8 mouse cellular contexts compared by ENCODE assay signal in the genomic region with DNA sequence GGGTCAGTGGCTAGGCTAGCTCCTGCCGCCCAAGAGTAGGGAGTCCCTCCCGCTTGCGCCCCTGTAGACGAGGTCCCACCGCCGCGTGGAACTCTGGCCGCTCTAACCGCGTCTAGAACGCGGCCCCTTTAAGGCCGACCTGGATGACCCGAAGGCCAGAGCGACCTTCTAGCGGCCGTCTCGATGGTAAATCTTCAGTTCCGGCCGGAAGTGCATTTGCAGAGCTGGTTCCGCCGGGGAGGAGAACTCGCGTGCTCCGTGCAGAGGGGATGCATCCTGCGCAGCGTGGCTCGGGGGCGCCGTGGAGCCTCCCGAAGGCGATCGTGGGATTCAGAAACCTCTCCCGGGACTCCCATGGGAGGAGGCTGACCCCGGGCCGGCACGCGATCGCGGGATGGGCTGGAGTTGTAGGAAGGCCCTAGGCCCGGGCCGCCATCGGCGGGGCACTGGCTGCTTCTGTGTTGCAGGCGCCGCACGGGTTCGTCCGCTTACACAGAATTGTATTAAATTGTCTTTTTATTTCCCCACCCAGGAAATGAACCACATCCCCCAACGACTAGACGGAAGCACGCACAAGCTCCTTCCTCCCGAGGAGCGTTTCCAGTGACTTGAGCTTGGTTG. TPM values are rescaled to one million over a fixed set of nuclear protein-coding genes. Genes with fewer than 3 reads are reported as not detected.
DNase-seq lines count a peak whose midpoint lies in the region; ATAC-seq and TF ChIP-seq lines count a peak whose summit lies in the region.

No protein-coding gene starts in this region.

- H3K9ac ChIP-seq in heart, embryonic 13.5 days: peak overlapping the region; percentile 94
- peak overlapping the region; percentile 70 for H3K9ac ChIP-seq in liver, embryonic 16.5 days (ENCODE audit: low read depth, low read length)
- H3K9ac ChIP-seq in neural tube, embryonic 12.5 days: peak overlapping the region; percentile 83
- H3K9ac ChIP-seq in stomach, postnatal 0 days (ENCODE audit: low read length): peak overlapping the region; percentile 85

- TF ChIP-seq CTCF in stomach, postnatal 0 days (IDR thresholded peaks at IDR 0.05; ENCODE audit: low read depth): peak; percentile 40; the same call in 1 of the 2 replicates

- peak; percentile 78 for ATAC-seq in erythroid progenitor cell, adult 5-6 weeks (replicated peaks; ENCODE audit: low FRiP score, poor library complexity, severe bottlenecking)
- peak; percentile 49 for ATAC-seq in heart, embryonic 13.5 days (ENCODE audit: extremely low read depth, insufficient number of reproducible peaks, low FRiP score, low TSS enrichment)
- ATAC-seq in liver, embryonic 16.5 days (ENCODE audit: low read depth): peak; percentile 74
- peak; percentile 62 for ATAC-seq in neural tube, embryonic 12.5 days (ENCODE audit: low FRiP score, low read depth)
- peak; percentile 78 for ATAC-seq in stomach, postnatal 0 days (ENCODE audit: low FRiP score, low TSS enrichment)

- H3K4me1 ChIP-seq in brown adipose tissue, adult 24 weeks (ENCODE audit: control insufficient read depth, insufficient read depth, insufficient read length, low read length): peaks cover 11% of the 10 kb centered on the region; the same call in 1 of the 2 replicates
- H3K4me1 ChIP-seq in heart, embryonic 13.5 days: peaks cover 44% of the 10 kb centered on the region
- H3K4me1 ChIP-seq in liver, embryonic 16.5 days (ENCODE audit: control insufficient read depth, low read depth, low read length): peaks cover 34% of the 10 kb centered on the region
- H3K4me1 ChIP-seq in neural tube, embryonic 12.5 days: peaks cover 18% of the 10 kb centered on the region
- H3K4me1 ChIP-seq in stomach, postnatal 0 days (replicated peaks; ENCODE audit: control insufficient read depth, insufficient read depth): 0 out of 2 replicates have a peak, but pooled peaks cover 2% of the 10 kb centered on the region

- peak overlapping the region; percentile 86 for H3K4me3 ChIP-seq in brown adipose tissue, adult 24 weeks (ENCODE audit: insufficient read depth, low read depth, low read length)
- H3K4me3 ChIP-seq in heart, embryonic 13.5 days: peak overlapping the region; percentile 90
- peak overlapping the region; percentile 71 for H3K4me3 ChIP-seq in liver, embryonic 16.5 days (ENCODE audit: low read depth, low read length)
- H3K4me3 ChIP-seq in neural tube, embryonic 12.5 days: peak overlapping the region; percentile 80
- H3K4me3 ChIP-seq in stomach, postnatal 0 days (ENCODE audit: low read depth, low read length): peak overlapping the region; percentile 79

- no peaks in the 10 kb centered on the region for H3K9me3 ChIP-seq in heart, embryonic 13.5 days
- H3K9me3 ChIP-seq in liver, embryonic 16.5 days (replicated peaks; ENCODE audit: control insufficient read depth, low read length): no peaks in the 10 kb centered on the region
- no peaks in the 10 kb centered on the region for H3K9me3 ChIP-seq in neural tube, embryonic 12.5 days
- no peaks in the 10 kb centered on the region for H3K9me3 ChIP-seq in stomach, postnatal 0 days (ENCODE audit: control insufficient read depth, low read length)

- peaks cover 36% of the 10 kb centered on the region for H3K36me3 ChIP-seq in heart, embryonic 13.5 days
- H3K36me3 ChIP-seq in liver, embryonic 16.5 days (ENCODE audit: control insufficient read depth, insufficient read depth): peaks cover 12% of the 10 kb centered on the region
- peaks cover 34% of the 10 kb centered on the region for H3K36me3 ChIP-seq in neural tube, embryonic 12.5 days
- H3K36me3 ChIP-seq in stomach, postnatal 0 days (ENCODE audit: control insufficient read depth, insufficient read depth, low read length): peaks cover 14% of the 10 kb centered on the region; the same call in 1 of the 2 replicates

- H3K4me2 ChIP-seq in heart, embryonic 13.5 days: peak overlapping the region; percentile 90
- H3K4me2 ChIP-seq in liver, embryonic 16.5 days (ENCODE audit: low read depth, low read length): peak overlapping the region; percentile 93
- H3K4me2 ChIP-seq in neural tube, embryonic 12.5 days (replicated peaks): peak overlapping the region; percentile 84
- H3K4me2 ChIP-seq in stomach, postnatal 0 days (replicated peaks; ENCODE audit: low read depth): peak overlapping the region; percentile 86

- H3K27me3 ChIP-seq in heart, embryonic 13.5 days (replicated peaks): peaks cover 3% of the 10 kb centered on the region
- H3K27me3 ChIP-seq in liver, embryonic 16.5 days (ENCODE audit: control insufficient read depth, insufficient read depth, low read depth, low read length): no peaks in the 10 kb centered on the region
- no peaks in the 10 kb centered on the region for H3K27me3 ChIP-seq in neural tube, embryonic 12.5 days (replicated peaks)
- no peaks in the 10 kb centered on the region for H3K27me3 ChIP-seq in stomach, postnatal 0 days (ENCODE audit: control insufficient read depth, insufficient read depth, low read length)

- TF ChIP-seq EP300 in stomach, postnatal 0 days (optimal IDR thresholded peaks at IDR 0.05): peak; percentile 79

- under 1% methylated on average over 54 of the region's 54 CpGs for WGBS in heart, embryonic 13.5 days
- under 1% methylated on average over 54 of the region's 54 CpGs for WGBS in liver, embryonic 16.5 days (ENCODE audit: insufficient replicate concordance)
- WGBS in neural tube, embryonic 12.5 days: under 1% methylated on average over 54 of the region's 54 CpGs
- under 1% methylated on average over 54 of the region's 54 CpGs for WGBS in stomach, postnatal 0 days

- peak overlapping the region; percentile 88 for H3K27ac ChIP-seq in brown adipose tissue, adult 24 weeks (replicated peaks; ENCODE audit: low read depth, low read length)
- H3K27ac ChIP-seq in heart, embryonic 13.5 days (replicated peaks): peak overlapping the region; percentile 69
- H3K27ac ChIP-seq in liver, embryonic 16.5 days (ENCODE audit: low read length): no peak overlapping the region; the same call in 1 of the 2 replicates
- no peak overlapping the region; the same call in 1 of the 2 replicates for H3K27ac ChIP-seq in neural tube, embryonic 12.5 days
- peak overlapping the region; percentile 82 for H3K27ac ChIP-seq in stomach, postnatal 0 days (replicated peaks)

- DNase-seq in CD8-positive naive resting alpha-beta T cell, adult 2 months (ENCODE audit: low read depth in 2 of 2, low spot score in 2 of 2): peak; percentile 71 to 77
- DNase-seq in kidney, postnatal 10 days: peak; percentile 92
- DNase-seq in stomach, postnatal 0 days (ENCODE audit: low spot score): peak; percentile 89

RNA-seq across cellular contexts. Expression of a gene that starts 38.3 kb away (rescaled TPM):
- polyA plus RNA-seq in brown adipose tissue, adult 24 weeks (2012; ENCODE audit: insufficient read depth, insufficient read length, missing spikeins): 35.4 and 37.4 TPM in 2 replicates
- 27.4 and 32.3 TPM in 2 replicates for total RNA-seq in erythroid progenitor cell, adult 5-6 weeks (2015; ENCODE audit: low replicate concordance)
- 41.3 and 44.3 TPM in 2 replicates for total RNA-seq in erythroid progenitor cell, adult 5-6 weeks (2017; ENCODE audit: low replicate concordance)
- 44.5 and 45.3 TPM in 2 replicates for polyA plus RNA-seq in heart, embryonic 13.5 days (2015; fragmentation: Nextera tagmentation; extraction: Ambion mirVana)
- polyA plus RNA-seq in liver, embryonic 16.5 days (2015; fragmentation: Nextera tagmentation; extraction: Ambion mirVana): 18.4 and 19.3 TPM in 2 replicates
- 68.8 and 71.5 TPM in 2 replicates for polyA plus RNA-seq in neural tube, embryonic 12.5 days (2016; fragmentation: Nextera tagmentation; extraction: Ambion mirVana)
- 28.4 and 30.5 TPM in 2 replicates for polyA plus RNA-seq in stomach, postnatal 0 days (2015; fragmentation: Nextera tagmentation; extraction: Ambion mirVana)

Comparison
In these comparisons a context has a peak if more than half of its experiments do, and no peak if none do; other contexts are left out.
1. H3K27ac ChIP-seq: peak in brown adipose tissue, adult 24 weeks (single experiment), heart, embryonic 13.5 days (single experiment) and stomach, postnatal 0 days (single experiment); none in liver, embryonic 16.5 days (single experiment) and neural tube, embryonic 12.5 days (single experiment).
2. Peak in every context shown above with its lines, with median percentiles within 50 percentile points of each other: DNase-seq, H3K4me3 ChIP-seq, ATAC-seq, H3K4me2 ChIP-seq and H3K9ac ChIP-seq.